Mouse (Mus musculus): ENCODE results near the gene Filip1.

- no peak for TF ChIP-seq POLR2A (IDR thresholded peaks at IDR 0.05; ENCODE audit: borderline replicate concordance, extremely low read depth, low read depth, low read length)
- no peak for TF ChIP-seq CTCF (IDR thresholded peaks at IDR 0.05; ENCODE audit: insufficient read depth, low read length)
These were observed 85.3 kb downstream of the Filip1 start for GRCm38 (mm10) chr9:79927156-79927870.
